24 mouse cellular contexts compared by ENCODE assay signal in the genomic region with DNA sequence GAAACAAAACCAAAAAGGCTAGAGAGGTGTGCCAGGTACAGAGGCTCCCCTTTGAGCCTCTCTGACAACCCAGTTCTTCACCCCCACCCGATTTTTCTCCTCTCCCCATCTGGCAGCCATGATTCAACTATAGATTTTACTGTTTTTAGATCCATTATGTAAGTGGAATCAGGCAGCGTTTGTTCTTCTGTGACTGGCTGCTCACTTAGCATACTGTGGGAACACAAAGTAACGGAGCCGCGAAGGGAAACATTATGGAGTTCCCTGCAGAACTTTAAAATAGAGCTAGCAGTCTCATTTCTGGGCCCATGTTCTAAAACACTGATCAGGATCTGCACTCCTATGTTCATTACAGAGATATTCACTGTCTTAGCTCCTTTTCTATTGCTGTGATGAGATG.
A peak's percentile ranks its signal among the peaks of the same experiment; 100 is the strongest.
DNase-seq lines count a peak whose midpoint lies in the region; ATAC-seq and TF ChIP-seq lines count a peak whose summit lies in the region.
"Had no signal": no experiment of that assay in that cellular context is flagged by ENCODE, and none has a peak within 500 bp of the region (broad histone marks: within the 10 kb centered on the region; RNA-seq: fewer than 3 reads in every experiment).

No protein-coding gene starts in this region.

- 77% methylated on average over 5 of the region's 5 CpGs for WGBS in forebrain, postnatal 0 days
- WGBS in forebrain, embryonic 13.5 days: 83% methylated on average over 5 of the region's 5 CpGs

- H3K36me3 ChIP-seq in forebrain, postnatal 0 days (ENCODE audit: insufficient read depth): no peaks in the 10 kb centered on the region
- no peaks in the 10 kb centered on the region for H3K36me3 ChIP-seq in forebrain, embryonic 13.5 days (ENCODE audit: poor library complexity, severe bottlenecking)
- H3K36me3 ChIP-seq: forebrain, embryonic 12.5 days; heart, embryonic 12.5 days; limb, embryonic 15.5 days had no signal

- no peak overlapping the region for H3K9ac ChIP-seq in forebrain, postnatal 0 days
- no peak overlapping the region for H3K9ac ChIP-seq in forebrain, embryonic 13.5 days
- H3K9ac ChIP-seq: forebrain, embryonic 12.5 days; heart, embryonic 12.5 days; limb, embryonic 15.5 days had no signal

- no peaks in the 10 kb centered on the region for H3K27me3 ChIP-seq in forebrain, postnatal 0 days (ENCODE audit: insufficient read depth, low read length)
- no peaks in the 10 kb centered on the region for H3K27me3 ChIP-seq in forebrain, embryonic 13.5 days
- H3K27me3 ChIP-seq: CH12.LX; forebrain, embryonic 12.5 days; heart, embryonic 12.5 days; limb, embryonic 15.5 days had no signal

- H3K27ac ChIP-seq in forebrain, postnatal 0 days (ENCODE audit: low read depth, low read length): no peak overlapping the region
- H3K27ac ChIP-seq in forebrain, embryonic 13.5 days: no peak overlapping the region
- no peak overlapping the region for H3K27ac ChIP-seq in left cerebral cortex, adult 2 months
- H3K27ac ChIP-seq: forebrain, embryonic 12.5 days; hindbrain, postnatal 0 days; limb, embryonic 15.5 days; stomach, postnatal 0 days had no signal

- DNase-seq in forebrain, postnatal 0 days: peak; percentile 25
- DNase-seq in frontal cortex, postnatal 14 days (ENCODE audit: low spot score in 2 of 2): peak; percentile 8 to 19
- peak; percentile 25 to 32 for DNase-seq in left cerebral cortex, adult 2 months (ENCODE audit: extremely low spot score in 1 of 2, low spot score in 2 of 2)
- DNase-seq in right cerebral cortex, postnatal 25 days: peak; percentile 29
- DNase-seq in urinary bladder, postnatal 25 days (ENCODE audit: low spot score): no peak
- no peak for DNase-seq in thymus, postnatal 0 days (ENCODE audit: low spot score)
- DNase-seq in ovary, postnatal 10 days (ENCODE audit: low spot score): no peak
- DNase-seq: adrenal gland, postnatal 14 days; cerebellum, adult 9-10 months; embryo, embryonic 11 days; gastrocnemius, postnatal 25 days; heart, postnatal 4 days; kidney, adult 18-20 months; kidney, postnatal 4 days; lung, adult 2 months; midbrain, embryonic 14.5 days; spleen, adult 18-20 months had no signal

- ATAC-seq in forebrain, postnatal 0 days: no peak
- no peak for ATAC-seq in forebrain, embryonic 13.5 days
- ATAC-seq: hindbrain, postnatal 0 days had no signal

- intact Hi-C loops in left cerebral cortex, adult 2 months (cut with DNase I): no loop called here

- H3K4me3 ChIP-seq in forebrain, postnatal 0 days (ENCODE audit: low read depth, low read length): no peak overlapping the region
- H3K4me3 ChIP-seq in forebrain, embryonic 13.5 days: no peak overlapping the region
- H3K4me3 ChIP-seq in left cerebral cortex, adult 2 months: no peak overlapping the region
- H3K4me3 ChIP-seq: forebrain, embryonic 12.5 days; heart, embryonic 12.5 days; limb, embryonic 15.5 days had no signal

- H3K4me1 ChIP-seq in forebrain, postnatal 0 days (ENCODE audit: insufficient read depth): no peaks in the 10 kb centered on the region
- peaks cover 5% of the 10 kb centered on the region; the same call in 1 of the 2 replicates for H3K4me1 ChIP-seq in forebrain, embryonic 13.5 days
- H3K4me1 ChIP-seq: forebrain, embryonic 12.5 days; heart, embryonic 12.5 days; limb, embryonic 15.5 days had no signal

- no peak for TF ChIP-seq CTCF in forebrain, postnatal 0 days (IDR thresholded peaks at IDR 0.05; ENCODE audit: low read depth)
- no peak for TF ChIP-seq CTCF in left cerebral cortex, adult 2 months (IDR thresholded peaks at IDR 0.05)

- H3K9me3 ChIP-seq in forebrain, postnatal 0 days (ENCODE audit: low read length): no peaks in the 10 kb centered on the region
- H3K9me3 ChIP-seq in forebrain, embryonic 13.5 days (replicated peaks): no peaks in the 10 kb centered on the region
- H3K9me3 ChIP-seq: forebrain, embryonic 12.5 days; heart, embryonic 12.5 days; limb, embryonic 15.5 days had no signal

- no peak overlapping the region for H3K4me2 ChIP-seq in forebrain, postnatal 0 days (ENCODE audit: low read depth)
- no peak overlapping the region for H3K4me2 ChIP-seq in forebrain, embryonic 13.5 days
- H3K4me2 ChIP-seq: forebrain, embryonic 12.5 days; heart, embryonic 12.5 days; limb, embryonic 15.5 days had no signal

Comparison
In these comparisons a context has a peak if more than half of its experiments do, and no peak if none do; other contexts are left out.
1. DNase-seq: peak in forebrain, postnatal 0 days (single experiment), frontal cortex, postnatal 14 days (2 of 2), left cerebral cortex, adult 2 months (2 of 2) and right cerebral cortex, postnatal 25 days (single experiment); none in urinary bladder, postnatal 25 days (single experiment), thymus, postnatal 0 days (single experiment) and ovary, postnatal 10 days (single experiment).